Mouse (Mus musculus) liver, embryonic 15.5 days (tissue): ENCODE measurements around the gene Crybg2. TPM values are rescaled to one million over a fixed set of nuclear protein-coding genes. Genes with fewer than 3 reads are reported as not detected.

Experiments
- ATAC-seq: fragments of 200-750 bp; cut with Nextera tagmentation; 2 replicates; pipeline ENCODE4 v1.8.0; 2017; ENCODE audit warnings: moderate number of reproducible peaks, mild to moderate bottlenecking, moderate library complexity; ENCODE audit not compliant: insufficient read depth
- H3K27ac ChIP-seq: fragments of 300-500 bp; sonication (generic); replicated peaks from 2 replicates; pipeline ENCODE4 v1.5.1; 2015; ENCODE audit warnings: mild to moderate bottlenecking, inconsistent platforms
- H3K27me3 ChIP-seq: fragments of 300-500 bp; sonication (generic); 2 replicates; pipeline ENCODE4 v1.6.1; 2015; ENCODE audit warnings: mild to moderate bottlenecking, inconsistent platforms
- H3K36me3 ChIP-seq: fragments of 300-500 bp; sonication (generic); replicated peaks from 2 replicates; pipeline ENCODE4 v1.6.1; 2015; ENCODE audit warnings: moderate library complexity, mild to moderate bottlenecking, inconsistent platforms
- H3K4me1 ChIP-seq: fragments of 300-500 bp; sonication (generic); replicated peaks from 2 replicates; pipeline ENCODE4 v1.6.1; 2015; ENCODE audit warnings: inconsistent platforms
- H3K4me2 ChIP-seq: fragments of 300-500 bp; sonication (generic); 2 replicates; pipeline ENCODE4 v1.6.1; 2015; ENCODE audit warnings: moderate library complexity, mild to moderate bottlenecking, inconsistent platforms
- H3K4me3 ChIP-seq: fragments of 300-500 bp; sonication (generic); replicated peaks from 2 replicates; pipeline ENCODE4 v1.5.1; 2015; ENCODE audit warnings: mild to moderate bottlenecking, inconsistent platforms
- H3K9ac ChIP-seq: fragments of 300-500 bp; sonication (generic); 2 replicates; pipeline ENCODE4 v1.6.1; 2015; ENCODE audit warnings: moderate library complexity, mild to moderate bottlenecking, inconsistent platforms
- H3K9me3 ChIP-seq: fragments of 300-500 bp; sonication (generic); replicated peaks from 2 replicates; pipeline ENCODE4 v1.6.1; 2016; ENCODE audit warnings: inconsistent platforms
- WGBS: fragments of 180-500 bp; shearing (Covaris S2); methylation state at CpG from one replicate; pipeline ENCODE4 v1.1.7; 2015; ENCODE audit warnings: mixed read lengths; ENCODE audit not compliant: insufficient replicate concordance; 5-methylcytosine and 5-hydroxymethylcytosine counted together
- polyA plus RNA-seq: library from polyadenylated mRNA; unstranded; fragments of >200 nt; fragmentation: Nextera tagmentation; extraction: Ambion mirVana; gene quantifications from 2 replicates; pipeline ENCODE4 v1.2.1, GENCODE M21; 2015

The Crybg2 gene
- polyA plus RNA-seq, 1 experiment from 2014 or later = 0.59 TPM

DNA sequence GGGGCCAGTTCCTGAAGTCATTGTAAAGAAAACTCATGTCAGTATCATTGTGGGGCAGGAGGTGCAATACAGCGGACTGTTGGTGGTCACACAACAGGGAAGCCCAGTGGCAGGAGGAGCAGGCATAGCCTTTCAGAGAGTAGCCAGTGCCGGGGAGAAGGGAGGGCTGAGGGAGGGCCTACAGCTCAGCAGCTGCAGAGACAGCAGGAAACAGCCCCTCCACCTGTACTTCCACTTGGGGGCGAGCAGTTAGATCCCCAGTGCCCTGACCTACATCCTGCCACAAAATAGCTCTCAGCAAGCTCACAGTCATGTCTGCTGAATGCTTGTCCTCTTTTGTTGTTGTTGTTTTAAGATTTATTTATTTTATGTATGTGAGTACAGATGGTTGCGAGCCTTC, 61.0 kb downstream of the Crybg2 start:
- H3K27me3 ChIP-seq = peaks cover 3% of the 10 kb centered on the region; the same call in 1 of the 2 replicates
- no peak overlapping the region for H3K4me2 ChIP-seq
- H3K9me3 ChIP-seq = no peaks in the 10 kb centered on the region
- no peak overlapping the region for H3K4me3 ChIP-seq
- no peak for ATAC-seq
- no peak overlapping the region for H3K9ac ChIP-seq
- WGBS = 42% methylated on average over 4 of the region's 4 CpGs
- H3K27ac ChIP-seq = peak overlapping the region; percentile 48; the same call in 1 of the 2 replicates
- no peaks in the 10 kb centered on the region for H3K36me3 ChIP-seq
- peaks cover 53% of the 10 kb centered on the region for H3K4me1 ChIP-seq

DNA sequence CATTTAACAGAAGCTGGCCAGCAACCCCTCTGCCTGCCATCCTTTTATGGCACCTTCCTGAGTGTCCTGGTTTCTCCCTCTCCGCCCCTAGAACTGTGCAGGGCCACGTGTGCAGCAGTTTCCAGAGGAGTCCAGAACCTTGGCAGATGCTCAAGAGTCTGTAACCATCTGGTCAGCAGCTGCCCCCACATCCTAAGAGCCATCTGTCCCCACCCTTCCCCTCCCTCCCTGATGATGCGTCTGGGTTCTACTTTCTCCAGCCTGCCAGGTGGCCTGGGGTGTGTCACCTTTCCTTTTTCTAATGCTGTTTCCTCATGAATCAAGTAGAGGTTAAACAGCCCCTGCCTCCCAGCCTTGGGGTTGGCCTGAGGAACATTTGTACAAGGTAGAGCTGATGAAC, 61.7 kb downstream of the Crybg2 start:
- no peak overlapping the region for H3K9ac ChIP-seq
- H3K4me2 ChIP-seq = no peak overlapping the region
- no peaks in the 10 kb centered on the region for H3K9me3 ChIP-seq
- H3K27ac ChIP-seq = no peak overlapping the region
- peaks cover 3% of the 10 kb centered on the region; the same call in 1 of the 2 replicates for H3K27me3 ChIP-seq
- H3K4me1 ChIP-seq = peaks cover 54% of the 10 kb centered on the region
- H3K4me3 ChIP-seq = no peak overlapping the region
- WGBS = 47% methylated on average over 3 of the region's 3 CpGs
- ATAC-seq = no peak
- no peaks in the 10 kb centered on the region for H3K36me3 ChIP-seq

DNA sequence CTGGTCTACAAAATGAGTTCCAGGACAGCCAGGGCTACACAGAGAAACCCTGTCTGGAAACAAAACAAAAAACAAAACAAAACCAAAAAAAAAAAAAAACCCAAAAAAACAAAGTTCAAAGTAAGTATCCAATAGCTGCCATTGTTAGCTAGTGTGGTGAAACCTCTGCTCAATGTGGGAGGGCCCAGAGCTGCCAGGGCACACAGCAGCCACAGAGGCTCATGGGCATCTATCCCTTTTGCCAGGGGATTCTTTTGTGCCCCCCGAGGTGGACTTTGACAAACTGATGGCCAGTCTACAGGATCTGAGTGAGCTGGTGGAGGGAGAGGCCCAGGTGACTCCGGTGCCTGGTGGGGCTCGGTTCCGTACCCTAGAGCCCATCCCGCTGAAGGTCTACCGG, 62.5 kb downstream of the Crybg2 start:
- ATAC-seq = no peak
- Histone ChIP-seq H3K9me3 (no peaks in the 10 kb centered on the region), H3K9ac (no peak overlapping the region), H3K36me3 (no peaks in the 10 kb centered on the region), H3K4me2 (no peak overlapping the region), H3K27ac (no peak overlapping the region), H3K27me3 (peaks cover 3% of the 10 kb centered on the region; the same call in 1 of the 2 replicates), H3K4me3 (no peak overlapping the region), H3K4me1 (peaks cover 54% of the 10 kb centered on the region)
- WGBS = 85% methylated on average over 6 of the region's 6 CpGs

DNA sequence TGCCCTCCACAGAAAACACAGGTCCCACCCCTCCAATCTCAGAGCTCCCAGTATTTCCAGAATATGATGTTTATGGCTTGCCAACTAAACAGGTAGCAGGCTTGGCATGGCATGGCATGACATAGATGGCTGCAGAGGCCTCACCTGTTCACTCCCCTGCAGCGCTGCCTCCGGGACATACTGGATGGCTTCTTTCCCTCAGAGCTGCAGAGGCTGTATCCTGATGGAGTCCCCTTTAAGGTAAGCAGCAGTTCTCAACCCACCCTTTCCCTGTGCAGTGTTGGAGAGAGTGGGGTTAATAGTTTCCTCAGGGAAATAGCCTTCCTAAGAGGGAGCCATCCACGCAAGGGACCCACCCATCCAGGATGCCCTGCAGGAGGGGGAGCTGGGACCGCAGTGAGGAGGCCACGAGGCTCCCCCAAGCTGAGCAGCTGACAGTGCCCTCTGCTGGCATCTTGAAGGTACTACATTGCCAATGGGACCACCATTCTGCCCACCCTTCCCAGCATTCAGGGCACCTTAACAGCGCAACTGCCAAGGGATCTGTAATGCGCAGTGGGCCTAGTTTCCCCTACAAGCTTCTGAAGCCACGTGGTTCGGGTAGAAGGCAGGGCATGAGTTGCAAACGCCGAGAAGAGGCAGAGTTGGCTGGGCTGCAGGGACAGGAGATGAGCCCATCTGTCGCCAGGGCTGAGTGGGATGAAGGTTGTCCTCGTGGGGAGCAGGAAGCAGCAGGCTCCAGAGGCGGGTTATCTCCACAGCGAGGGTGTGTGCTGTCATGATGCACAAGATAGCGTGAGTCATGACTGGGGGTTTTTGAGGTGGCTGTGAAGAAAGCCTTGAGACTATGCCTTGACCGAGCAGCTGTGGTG, 63.3 kb downstream of the Crybg2 start:
- no peak overlapping the region for H3K9ac ChIP-seq
- H3K4me2 ChIP-seq = peak overlapping the region; percentile 38; the same call in 1 of the 2 replicates
- H3K4me1 ChIP-seq = peaks cover 55% of the 10 kb centered on the region
- WGBS = 13% methylated on average over 17 of the region's 17 CpGs
- no peak overlapping the region for H3K27ac ChIP-seq
- peaks cover 3% of the 10 kb centered on the region; the same call in 1 of the 2 replicates for H3K27me3 ChIP-seq
- no peaks in the 10 kb centered on the region for H3K36me3 ChIP-seq
- no peak overlapping the region for H3K4me3 ChIP-seq
- ATAC-seq = no peak
- H3K9me3 ChIP-seq = no peaks in the 10 kb centered on the region

DNA sequence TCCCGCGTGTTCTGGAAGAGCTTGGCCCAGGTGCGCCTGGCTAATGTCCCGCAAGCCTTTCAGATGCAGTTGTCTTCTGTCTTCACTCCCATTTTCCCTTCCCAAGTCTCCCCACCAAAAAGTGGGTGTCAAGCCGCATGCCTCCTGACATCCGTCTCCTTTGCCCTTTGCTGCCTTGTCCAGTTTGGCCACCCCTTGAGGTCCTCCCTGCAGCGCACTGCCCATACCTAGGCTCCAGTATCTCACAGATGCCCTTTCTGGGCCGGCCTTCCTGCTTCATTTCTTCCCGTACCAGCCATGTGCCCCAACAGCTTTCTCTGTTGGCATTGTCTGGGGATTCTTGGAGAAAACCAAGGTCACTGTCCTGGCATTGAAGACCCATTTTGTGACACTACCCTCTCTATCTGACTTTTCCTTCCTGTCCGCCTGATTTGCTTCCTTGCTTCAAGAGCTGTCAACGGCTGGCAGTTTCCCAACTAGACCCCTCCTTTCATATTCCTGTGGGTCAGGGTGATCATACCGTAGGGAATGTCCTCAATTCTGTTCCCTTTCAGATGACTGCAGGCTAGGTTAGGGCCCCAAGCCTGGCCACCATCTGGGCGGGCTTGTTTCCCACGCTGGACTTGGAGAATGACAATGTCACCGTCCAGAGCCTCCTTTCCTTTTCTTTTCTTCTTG, 64.9 kb downstream of the Crybg2 start:
- H3K27ac ChIP-seq = no peak overlapping the region
- no peak overlapping the region for H3K4me2 ChIP-seq
- peaks cover 55% of the 10 kb centered on the region for H3K4me1 ChIP-seq
- no peak for ATAC-seq
- H3K36me3 ChIP-seq = peaks cover 7% of the 10 kb centered on the region
- no peak overlapping the region for H3K9ac ChIP-seq
- 76% methylated on average over 15 of the region's 15 CpGs for WGBS
- H3K9me3 ChIP-seq = no peaks in the 10 kb centered on the region
- peaks cover 3% of the 10 kb centered on the region; the same call in 1 of the 2 replicates for H3K27me3 ChIP-seq
- no peak overlapping the region for H3K4me3 ChIP-seq

DNA sequence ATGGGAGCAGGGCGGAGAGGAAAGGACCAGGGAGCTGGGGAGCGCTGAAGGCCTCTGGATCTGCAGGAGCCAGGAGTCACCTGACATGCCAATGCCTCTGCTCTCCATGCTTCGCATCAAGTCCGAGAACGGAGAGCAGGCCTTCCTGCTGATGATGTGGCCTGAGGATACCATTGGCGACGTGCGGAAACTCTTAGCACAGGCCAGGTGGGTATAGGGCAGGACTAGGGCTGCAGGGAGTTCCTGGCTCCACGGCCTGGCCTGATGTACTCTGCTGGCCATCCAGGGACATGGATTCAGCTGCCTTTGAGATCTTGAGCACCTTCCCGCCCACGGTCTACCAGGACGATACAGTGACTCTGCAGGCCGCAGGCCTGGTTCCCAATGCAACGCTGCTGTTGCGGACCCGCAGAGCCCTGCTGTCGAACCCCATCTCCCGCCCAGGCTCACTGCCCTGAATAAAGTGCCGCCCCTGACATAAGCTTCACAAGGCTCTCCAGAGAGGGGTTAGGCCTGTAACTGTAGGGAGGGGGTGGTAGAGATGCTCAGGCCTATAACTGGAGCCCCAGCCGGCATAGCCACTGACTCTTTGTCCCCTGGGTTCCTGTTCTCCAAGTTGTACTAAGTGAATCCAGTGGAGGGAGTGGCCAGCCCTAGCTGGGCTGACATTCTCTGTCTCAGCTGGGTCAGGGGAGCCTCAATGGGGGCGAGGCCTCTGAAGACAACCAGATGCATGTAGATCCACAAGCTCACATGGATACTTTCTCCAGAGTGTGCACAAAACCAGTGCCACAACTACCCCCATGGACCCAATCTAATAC, 65.9 kb downstream of the Crybg2 start:
- Histone ChIP-seq H3K27ac (no peak overlapping the region), H3K4me1 (peaks cover 65% of the 10 kb centered on the region), H3K4me2 (peak overlapping the region; percentile 94; the same call in 1 of the 2 replicates), H3K4me3 (no peak overlapping the region), H3K27me3 (peaks cover 3% of the 10 kb centered on the region; the same call in 1 of the 2 replicates), H3K9ac (no peak overlapping the region), H3K9me3 (no peaks in the 10 kb centered on the region), H3K36me3 (peaks cover 14% of the 10 kb centered on the region)
- 82% methylated on average over 21 of the region's 21 CpGs for WGBS
- ATAC-seq = no peak

DNA sequence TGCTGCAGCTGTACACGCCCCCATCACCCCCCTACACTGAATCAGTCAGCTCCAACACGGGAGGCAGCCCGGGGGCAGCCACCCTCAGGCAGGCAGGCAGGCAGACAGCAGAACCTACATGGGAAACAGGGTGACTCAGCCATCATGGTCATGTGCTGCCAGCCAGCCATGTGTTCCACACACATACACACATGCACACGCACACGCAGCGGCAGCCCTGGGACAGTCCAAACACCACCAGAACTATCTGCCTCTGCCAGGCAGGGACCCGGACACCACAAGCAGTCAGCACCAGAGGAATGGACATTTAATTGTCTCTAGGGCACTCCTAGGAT, 66.5 kb downstream of the Crybg2 start:
- Histone ChIP-seq H3K27me3 (peaks cover 3% of the 10 kb centered on the region; the same call in 1 of the 2 replicates), H3K9me3 (no peaks in the 10 kb centered on the region), H3K27ac (no peak overlapping the region), H3K4me1 (peaks cover 68% of the 10 kb centered on the region), H3K36me3 (peaks cover 14% of the 10 kb centered on the region), H3K9ac (no peak overlapping the region), H3K4me2 (peak overlapping the region; percentile 94), H3K4me3 (peak overlapping the region; percentile 73)
- no peak for ATAC-seq
- WGBS = 65% methylated on average over 7 of the region's 7 CpGs

DNA sequence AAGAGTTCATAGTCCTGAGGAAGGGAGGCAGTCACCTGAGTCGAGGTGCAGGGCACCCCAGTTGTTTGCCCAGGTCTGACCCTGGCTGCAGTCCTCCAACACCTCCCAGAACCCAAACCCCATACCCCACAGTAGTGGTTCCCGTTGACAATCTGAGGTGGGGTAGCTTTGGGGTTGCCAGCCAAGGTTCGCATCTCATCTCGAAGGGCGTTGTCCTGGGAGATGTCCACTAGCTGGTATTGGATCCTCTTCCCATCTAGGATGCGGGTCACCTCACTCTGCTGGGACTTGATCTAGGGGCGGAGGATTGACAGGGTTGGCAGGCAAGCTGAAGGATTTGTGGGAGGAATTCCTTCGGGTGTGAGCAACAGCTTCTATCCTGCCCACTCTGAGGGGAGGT, 67.2 kb downstream of the Crybg2 start:
- Histone ChIP-seq H3K9ac (peak overlapping the region; percentile 76), H3K9me3 (no peaks in the 10 kb centered on the region), H3K27ac (0 out of 2 replicates have a peak overlapping the region, but pooled peaks have one; percentile 53), H3K27me3 (peaks cover 3% of the 10 kb centered on the region; the same call in 1 of the 2 replicates), H3K4me1 (peaks cover 68% of the 10 kb centered on the region), H3K4me3 (peak overlapping the region; percentile 73), H3K4me2 (peak overlapping the region; percentile 94), H3K36me3 (peaks cover 14% of the 10 kb centered on the region)
- no peak for ATAC-seq
- 47% methylated on average over 8 of the region's 8 CpGs for WGBS

DNA sequence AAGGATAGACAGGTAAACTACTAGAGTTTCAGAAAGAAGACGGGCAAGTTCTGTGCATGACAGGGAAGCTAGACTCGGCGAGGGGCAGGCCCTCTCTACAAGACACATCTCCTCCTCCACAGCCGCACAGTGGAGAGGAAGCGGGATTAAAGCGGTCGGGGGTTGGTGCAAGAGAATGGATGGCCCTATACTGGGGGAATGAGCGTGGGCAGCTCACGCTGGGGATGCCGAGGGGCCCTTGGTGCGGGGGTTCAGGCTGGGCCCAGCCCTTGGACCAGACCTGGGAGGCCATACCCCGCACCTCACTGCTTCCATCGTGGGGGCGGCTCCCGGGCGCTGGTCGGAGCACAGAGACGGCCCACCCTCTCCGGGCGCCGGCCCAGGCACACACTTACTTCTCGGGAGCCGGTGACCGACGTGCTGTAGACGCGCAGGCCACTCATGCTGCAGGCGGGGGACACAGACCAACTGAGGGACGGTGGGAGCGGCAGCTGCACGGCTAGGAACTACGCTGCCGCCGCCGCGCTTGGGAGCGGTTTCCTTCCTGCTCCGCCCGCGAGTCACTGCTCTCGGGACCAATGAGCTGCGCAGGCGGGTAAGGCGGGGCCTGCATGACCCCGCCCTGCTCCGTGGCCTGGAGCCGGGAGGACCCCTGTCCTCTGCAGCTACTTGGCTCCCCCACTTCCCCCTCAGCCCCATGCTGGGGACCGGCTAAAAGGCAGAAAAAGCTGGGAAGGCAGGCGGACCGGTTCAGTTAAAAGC, 67.8 kb downstream of the Crybg2 start, which contains the start of gene Sh3bgrl3:
TSS of gene Sh3bgrl3 (minus strand) at position 569 of the 762 bp plus-strand sequence.
- ATAC-seq = peak; percentile 89
- Histone ChIP-seq H3K9me3 (no peaks in the 10 kb centered on the region), H3K4me1 (peaks cover 73% of the 10 kb centered on the region), H3K27ac (peak within 1 kb of the TSS; percentile 72), H3K27me3 (peaks cover 3% of the 10 kb centered on the region; the same call in 1 of the 2 replicates), H3K4me3 (peak within 1 kb of the TSS; percentile 73), H3K4me2 (peak within 1 kb of the TSS; percentile 94), H3K36me3 (peaks cover 14% of the 10 kb centered on the region), H3K9ac (peak within 1 kb of the TSS; percentile 76)
- WGBS = 0% methylated on average over 50 of the region's 50 CpGs

DNA sequence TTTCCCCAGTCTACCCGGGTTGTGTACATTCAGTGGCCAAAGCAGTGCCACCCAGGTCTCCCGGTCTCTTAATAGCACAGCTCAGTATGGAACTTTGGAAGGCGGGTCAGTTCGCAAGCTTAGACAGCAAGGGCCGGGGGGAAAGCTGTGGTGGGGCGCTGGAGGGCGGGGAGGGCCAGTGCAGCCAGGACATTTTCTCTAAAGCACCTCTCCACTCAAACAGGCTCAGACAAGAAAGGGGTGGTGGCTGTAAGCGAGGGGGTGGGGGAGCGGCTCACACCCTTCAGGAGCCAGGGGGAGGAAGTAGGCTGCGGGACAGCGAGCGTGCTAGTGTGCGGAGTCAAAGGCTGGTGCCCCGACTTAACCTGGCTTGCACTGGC, 68.4 kb downstream of the Crybg2 start:
- Histone ChIP-seq H3K27me3 (peaks cover 3% of the 10 kb centered on the region; the same call in 1 of the 2 replicates), H3K36me3 (peaks cover 14% of the 10 kb centered on the region), H3K4me1 (peaks cover 69% of the 10 kb centered on the region), H3K27ac (peak overlapping the region; percentile 72), H3K4me3 (peak overlapping the region; percentile 73), H3K4me2 (peak overlapping the region; percentile 94), H3K9ac (peak overlapping the region; percentile 76), H3K9me3 (no peaks in the 10 kb centered on the region)
- ATAC-seq = peak; percentile 57
- under 1% methylated on average over 14 of the region's 14 CpGs for WGBS
